Comparison of ENCODE assay signal across 8 mouse cellular contexts in the genomic region with DNA sequence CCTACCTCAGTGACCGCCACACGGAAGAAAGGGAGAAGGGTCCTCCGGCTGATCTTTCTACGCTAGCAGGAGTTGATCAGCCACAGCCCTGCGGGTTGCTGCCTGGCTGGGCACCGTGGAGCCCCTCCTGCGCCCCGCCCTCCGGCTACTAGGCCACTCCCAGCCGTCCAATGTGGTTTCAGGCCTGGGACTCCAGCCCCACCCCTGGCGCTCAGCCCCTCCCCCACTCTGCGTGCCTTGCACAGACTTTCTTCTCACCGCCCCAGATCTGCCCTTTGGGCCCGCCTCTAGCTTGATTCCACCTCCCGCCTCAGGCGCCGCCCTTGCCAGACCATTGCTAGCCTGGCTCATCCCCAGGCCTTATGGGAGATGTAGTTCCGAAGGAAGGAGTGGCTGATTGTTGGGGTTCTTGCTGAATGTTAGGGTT. TPM values are rescaled to one million over a fixed set of nuclear protein-coding genes. Genes with fewer than 3 reads are reported as not detected.
A peak's percentile ranks its signal among the peaks of the same experiment; 100 is the strongest.
DNase-seq lines count a peak whose midpoint lies in the region; ATAC-seq and TF ChIP-seq lines count a peak whose summit lies in the region.

A gene (minus strand): TSS at position 91 of the 427 bp plus-strand sequence.

- DNase-seq in CH12.LX (ENCODE audit: extremely low read depth), result peak; percentile 75
- DNase-seq in c-Kit-positive CD71-positive TER-119-negative erythroid progenitor cells, embryonic 14.5 days (ENCODE audit: low read depth), result peak; percentile 91
- peak; percentile 99 for DNase-seq in forebrain, embryonic 11.5 days (ENCODE audit: low spot score)
- peak; percentile 99 for DNase-seq in kidney, postnatal 25 days
- peak; percentile 95 for DNase-seq in liver, embryonic 13.5 days
- peak; percentile 98 for DNase-seq in neural tube, embryonic 10.5 days (ENCODE audit: extremely low spot score, low spot score)

- no peaks in the 10 kb centered on the region for H3K36me3 ChIP-seq in CH12.LX (replicated peaks in 1 of 2; ENCODE audit: control insufficient read depth in 1 of 2, insufficient read depth in 1 of 2, low read length in 1 of 2)
- no peaks in the 10 kb centered on the region for H3K36me3 ChIP-seq in forebrain, embryonic 11.5 days (ENCODE audit: control insufficient read depth, insufficient read depth, low read length)
- H3K36me3 ChIP-seq in heart, embryonic 15.5 days, result no peaks in the 10 kb centered on the region
- H3K36me3 ChIP-seq in liver, embryonic 13.5 days, result no peaks in the 10 kb centered on the region
- no peaks in the 10 kb centered on the region for H3K36me3 ChIP-seq in stomach, embryonic 16.5 days (ENCODE audit: control insufficient read depth, insufficient read depth, low read length)

- in situ Hi-C loops in CH12.LX (cut with MboI; ENCODE audit: low pct_ligation_motif_present, low pct_unique_long_range_greater_than_20kb, low sequenced_read_pairs), result no loop called here

- H3K9ac ChIP-seq in CH12.LX (ENCODE audit: insufficient read depth, low read depth), result no peak within 1 kb of the TSS
- peak within 1 kb of the TSS; percentile 45 for H3K9ac ChIP-seq in forebrain, embryonic 11.5 days (ENCODE audit: low read length)
- peak within 1 kb of the TSS; percentile 63 for H3K9ac ChIP-seq in heart, embryonic 15.5 days
- peak within 1 kb of the TSS; percentile 39; the same call in 1 of the 2 replicates for H3K9ac ChIP-seq in liver, embryonic 13.5 days
- peak within 1 kb of the TSS; percentile 66 for H3K9ac ChIP-seq in stomach, embryonic 16.5 days (ENCODE audit: low read length)

- no peak within 1 kb of the TSS for H3K4me3 ChIP-seq in CH12.LX (replicated peaks in 1 of 3; ENCODE audit: low read depth in 2 of 3, low read length in 2 of 3, poor library complexity in 1 of 3)
- H3K4me3 ChIP-seq in forebrain, embryonic 11.5 days (ENCODE audit: low read depth, low read length), result peak within 1 kb of the TSS; percentile 39
- peak within 1 kb of the TSS; percentile 53 for H3K4me3 ChIP-seq in heart, embryonic 15.5 days
- H3K4me3 ChIP-seq in liver, embryonic 13.5 days (replicated peaks), result peak within 1 kb of the TSS; percentile 46
- peak within 1 kb of the TSS; percentile 52 for H3K4me3 ChIP-seq in stomach, embryonic 16.5 days (replicated peaks; ENCODE audit: low read length)

- H3K9me3 ChIP-seq in CH12.LX (replicated peaks; ENCODE audit: low read length), result peaks cover 20% of the 10 kb centered on the region
- no peaks in the 10 kb centered on the region for H3K9me3 ChIP-seq in forebrain, embryonic 11.5 days (ENCODE audit: control insufficient read depth, low read length)
- H3K9me3 ChIP-seq in heart, embryonic 15.5 days (replicated peaks), result no peaks in the 10 kb centered on the region
- no peaks in the 10 kb centered on the region for H3K9me3 ChIP-seq in liver, embryonic 13.5 days (replicated peaks)
- no peaks in the 10 kb centered on the region for H3K9me3 ChIP-seq in stomach, embryonic 16.5 days (replicated peaks; ENCODE audit: control insufficient read depth, low read length)

- H3K27me3 ChIP-seq in CH12.LX (replicated peaks), result peaks cover 51% of the 10 kb centered on the region
- H3K27me3 ChIP-seq in forebrain, embryonic 11.5 days (ENCODE audit: control insufficient read depth, insufficient read depth, low read length), result peaks cover 41% of the 10 kb centered on the region
- H3K27me3 ChIP-seq in heart, embryonic 15.5 days, result peaks cover 53% of the 10 kb centered on the region
- peaks cover 69% of the 10 kb centered on the region for H3K27me3 ChIP-seq in liver, embryonic 13.5 days
- H3K27me3 ChIP-seq in stomach, embryonic 16.5 days (ENCODE audit: control insufficient read depth, insufficient read depth, low read length), result peaks cover 39% of the 10 kb centered on the region

- dilution Hi-C loops in CH12.LX (cut with MboI; ENCODE audit: extremely low pct_ligation_motif_present, extremely low pct_unique_long_range_greater_than_20kb, low sequenced_read_pairs), result no loop called here

- no peak within 1 kb of the TSS for H3K4me2 ChIP-seq in CH12.LX (ENCODE audit: insufficient read depth, low read depth, poor library complexity, severe bottlenecking)
- H3K4me2 ChIP-seq in forebrain, embryonic 11.5 days (ENCODE audit: low read depth, low read length, severe bottlenecking), result peak within 1 kb of the TSS; percentile 63
- H3K4me2 ChIP-seq in heart, embryonic 15.5 days, result peak within 1 kb of the TSS; percentile 86
- H3K4me2 ChIP-seq in liver, embryonic 13.5 days, result peak within 1 kb of the TSS; percentile 71
- peak within 1 kb of the TSS; percentile 78 for H3K4me2 ChIP-seq in stomach, embryonic 16.5 days (ENCODE audit: low read depth, low read length)

- TF ChIP-seq POLR2A in CH12.LX (IDR thresholded peaks at IDR 0.05; ENCODE audit: low read depth, low read length), result no peak

- no peak for TF ChIP-seq RAD21 in CH12.LX (IDR thresholded peaks at IDR 0.05; ENCODE audit: low read depth, low read length)

- under 1% methylated on average over 16 of the region's 18 CpGs for WGBS in forebrain, embryonic 11.5 days
- WGBS in heart, embryonic 15.5 days, result 2% methylated on average over 18 of the region's 18 CpGs
- WGBS in liver, embryonic 13.5 days (ENCODE audit: insufficient replicate concordance), result under 1% methylated on average over 18 of the region's 18 CpGs
- WGBS in stomach, embryonic 16.5 days, result 2% methylated on average over 17 of the region's 18 CpGs

- H3K4me1 ChIP-seq in CH12.LX (ENCODE audit: control insufficient read depth in 1 of 2, insufficient read depth in 2 of 2), result no peaks in the 10 kb centered on the region
- peaks cover 22% of the 10 kb centered on the region for H3K4me1 ChIP-seq in forebrain, embryonic 11.5 days (replicated peaks; ENCODE audit: control insufficient read depth, insufficient read depth, low read length)
- peaks cover 43% of the 10 kb centered on the region for H3K4me1 ChIP-seq in heart, embryonic 15.5 days (replicated peaks)
- H3K4me1 ChIP-seq in liver, embryonic 13.5 days (replicated peaks), result peaks cover 44% of the 10 kb centered on the region
- peaks cover 26% of the 10 kb centered on the region for H3K4me1 ChIP-seq in stomach, embryonic 16.5 days (ENCODE audit: control insufficient read depth, insufficient read depth, low read length)

- TF ChIP-seq CTCF in CH12.LX (conservative IDR thresholded peaks at IDR 0.05 in 1 of 2, IDR thresholded peaks at IDR 0.05 in 1 of 2; ENCODE audit: low read depth in 2 of 2, low read length in 2 of 2), result no peak

- TF ChIP-seq EP300 in CH12.LX (IDR thresholded peaks at IDR 0.05; ENCODE audit: low read length), result no peak

- peak; percentile 93 for ATAC-seq in forebrain, embryonic 11.5 days (replicated peaks; ENCODE audit: low FRiP score)
- peak; percentile 94 for ATAC-seq in heart, embryonic 15.5 days (replicated peaks; ENCODE audit: insufficient number of reproducible peaks, insufficient read depth, low FRiP score, low read depth)
- peak; percentile 92 for ATAC-seq in liver, embryonic 13.5 days (ENCODE audit: low read depth)
- ATAC-seq in stomach, embryonic 16.5 days (ENCODE audit: insufficient read depth, low FRiP score), result peak; percentile 94

- H3K27ac ChIP-seq in CH12.LX (ENCODE audit: insufficient read depth, low read depth), result no peak within 1 kb of the TSS
- no peak within 1 kb of the TSS for H3K27ac ChIP-seq in forebrain, embryonic 11.5 days (ENCODE audit: low read depth, low read length)
- H3K27ac ChIP-seq in heart, embryonic 15.5 days, result peak within 1 kb of the TSS; percentile 53; the same call in 1 of the 2 replicates
- H3K27ac ChIP-seq in liver, embryonic 13.5 days, result no peak within 1 kb of the TSS
- H3K27ac ChIP-seq in stomach, embryonic 16.5 days (ENCODE audit: low read length), result no peak within 1 kb of the TSS

- no peaks in the 10 kb centered on the region for H3K79me2 ChIP-seq in CH12.LX (replicated peaks; ENCODE audit: control insufficient read depth, extremely low read depth, insufficient read depth, poor library complexity, severe bottlenecking)

TF ChIP-seq in CH12.LX, 34 proteins besides CTCF, POLR2A, EP300 and RAD21:
- TF ChIP-seq NELFE (IDR thresholded peaks at IDR 0.05; ENCODE audit: low read depth, low read length) (no peak), JUN (IDR thresholded peaks at IDR 0.05; ENCODE audit: insufficient read depth, low read depth, low read length) (no peak), HCFC1 (IDR thresholded peaks at IDR 0.05; ENCODE audit: low read depth, low read length) (peak; percentile 79), ZMIZ1 (IDR thresholded peaks at IDR 0.05; ENCODE audit: low read depth, low read length) (no peak), KAT2A (IDR thresholded peaks at IDR 0.05; ENCODE audit: insufficient replicate concordance, low read length) (no peak), ELF1 (IDR thresholded peaks at IDR 0.05; ENCODE audit: low read depth, low read length) (no peak), MXI1 (IDR thresholded peaks at IDR 0.05; ENCODE audit: low read depth, low read length) (no peak), CHD2 (IDR thresholded peaks at IDR 0.05; ENCODE audit: low read length) (peak; percentile 44; the same call in 1 of the 2 replicates)

RNA-seq across cellular contexts. Expression of the gene that starts here (rescaled TPM):
- 0.04 TPM in 2 replicates for total RNA-seq in CH12.LX (2012; rRNA removed)
- total RNA-seq in CH12.LX (2014; rRNA removed), result not detected in 2 replicates
- 0.10 TPM in 1 of 2 replicates, not detected in the other for polyA plus RNA-seq in CH12.LX (2012; ENCODE audit: insufficient read length, low read depth)
- 8.7 and 9.2 TPM in 2 replicates for polyA plus RNA-seq in forebrain, embryonic 11.5 days (2014; fragmentation: Nextera tagmentation; extraction: Ambion mirVana)
- polyA plus RNA-seq in heart, embryonic 15.5 days (2015; fragmentation: Nextera tagmentation; extraction: Ambion mirVana), result 2.7 and 4.0 TPM in 2 replicates
- 0.51 and 0.72 TPM in 2 replicates for polyA plus RNA-seq in liver, embryonic 13.5 days (2015; fragmentation: Nextera tagmentation; extraction: Ambion mirVana)
- polyA plus RNA-seq in stomach, embryonic 16.5 days (2015; fragmentation: Nextera tagmentation; extraction: Ambion mirVana), result 7.9 and 9.6 TPM in 2 replicates

Comparison
In these comparisons a context has a peak if more than half of its experiments do, and no peak if none do; other contexts are left out.
1. Peak in DNase-seq in CH12.LX; RNA of the gene not detected or under 1 TPM.
2. Peak in DNase-seq, ATAC-seq, H3K4me3 ChIP-seq, H3K9ac ChIP-seq and H3K4me2 ChIP-seq in liver, embryonic 13.5 days; RNA of the gene not detected or under 1 TPM.
3. H3K4me3 ChIP-seq: peak in forebrain, embryonic 11.5 days (single experiment), heart, embryonic 15.5 days (single experiment) and stomach, embryonic 16.5 days (single experiment); none in CH12.LX (0 of 3).
4. Peak in every context shown above with its lines, with median percentiles within 50 percentile points of each other: DNase-seq and ATAC-seq.